Mouse (Mus musculus) R1 (cell line): Measurements from ENCODE around the gene Slc24a4.
"Not testable (repeated sequence)": the region's sequence is repeated elsewhere in the genome, so short reads cannot be mapped to it uniquely, and the experiment has no call there.

Experiments
- DNase-seq: peaks from one replicate; pipeline ENCODE4 v3.0.0-alpha.2; 2018; ENCODE audit warnings: low read depth, low spot score

Slc24a4 gene

DNA sequence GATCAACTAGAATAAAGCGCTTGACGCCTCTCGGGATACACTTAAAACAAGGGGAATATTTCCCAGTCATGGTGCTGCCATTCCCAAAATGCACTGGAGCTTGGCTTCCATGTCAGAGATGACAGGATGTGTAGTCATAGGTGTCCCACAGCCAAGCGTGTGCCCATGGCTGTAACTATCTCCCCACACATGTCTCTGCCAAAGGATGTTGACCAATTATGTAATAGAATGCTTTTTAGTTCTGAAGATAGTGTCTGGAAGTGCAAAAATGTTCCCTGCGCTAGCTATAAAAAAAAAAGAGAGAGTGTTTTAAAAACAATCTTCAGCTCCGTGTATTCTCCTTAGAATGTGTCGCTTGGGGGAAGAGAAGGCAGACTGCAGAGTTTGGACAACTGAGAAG is 36.1 kb downstream of the Slc24a4 start:
- no peak for DNase-seq

DNA sequence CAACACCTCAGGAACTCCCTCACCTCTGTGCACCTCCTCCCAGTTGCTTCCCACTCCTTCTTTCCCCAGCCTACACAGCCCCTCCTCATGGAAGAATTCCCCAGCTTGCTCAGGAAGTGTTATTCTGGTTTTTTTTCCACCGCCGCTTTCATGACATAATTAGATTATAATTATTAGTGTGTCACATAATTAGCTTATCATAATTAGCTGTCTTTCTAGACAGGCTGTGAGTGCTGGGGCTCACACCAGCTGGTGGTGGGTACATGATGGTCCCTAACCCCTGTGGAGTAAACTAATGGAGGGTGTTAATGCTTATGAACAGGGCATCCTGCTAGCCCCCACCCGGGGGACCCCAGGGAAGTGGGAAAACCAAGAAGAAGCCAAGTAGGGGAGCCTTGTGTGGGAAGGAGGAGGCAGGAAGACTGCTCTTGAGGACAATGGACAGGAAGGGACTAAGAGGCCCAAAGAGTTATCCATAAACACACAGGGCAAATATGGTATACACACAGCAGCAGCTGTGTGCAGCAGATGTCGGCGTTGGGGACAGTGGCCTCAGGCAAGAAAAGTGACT is 38.2 kb downstream of the Slc24a4 start:
- DNase-seq, result no peak

DNA sequence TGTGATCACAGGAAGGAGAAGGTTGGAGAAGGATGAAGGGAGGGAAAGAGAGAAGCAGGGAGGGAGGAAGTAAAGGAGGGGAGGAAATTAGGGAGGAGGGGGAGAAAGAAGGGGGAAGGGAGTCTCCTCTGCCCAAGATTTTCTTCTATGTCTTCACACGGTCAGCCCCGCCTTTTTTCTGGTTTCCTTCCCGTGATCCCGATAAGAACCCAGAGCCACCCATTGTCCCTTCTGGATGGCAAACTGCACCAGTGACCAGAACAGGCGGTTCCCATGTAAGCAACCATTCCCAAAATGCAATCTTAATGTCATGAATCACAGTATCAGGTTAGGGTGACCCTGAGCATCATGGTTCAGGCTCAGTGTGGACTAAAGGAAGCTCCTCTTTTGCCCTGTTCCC is 38.8 kb downstream of the Slc24a4 start:
- DNase-seq, result no peak

DNA sequence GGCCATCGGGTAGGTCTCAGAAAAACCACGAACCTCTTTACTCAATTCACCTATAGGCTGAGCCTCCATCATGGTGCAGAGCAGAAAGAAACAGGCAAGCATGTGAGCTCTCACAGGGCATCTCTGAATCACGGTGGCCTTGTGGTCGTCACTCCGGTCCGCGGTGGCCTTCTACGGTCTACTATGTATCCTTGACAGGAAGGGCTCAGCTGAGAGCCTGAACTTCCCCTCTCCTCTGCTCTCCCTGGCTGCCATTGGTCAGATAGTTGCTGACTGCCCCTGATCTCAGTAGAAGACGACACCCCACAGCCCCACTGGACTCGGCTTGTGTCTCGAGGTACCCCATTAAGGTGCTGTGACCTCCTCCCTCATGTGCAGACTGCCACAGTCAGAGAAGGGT is 44.2 kb downstream of the Slc24a4 start:
- no peak for DNase-seq

DNA sequence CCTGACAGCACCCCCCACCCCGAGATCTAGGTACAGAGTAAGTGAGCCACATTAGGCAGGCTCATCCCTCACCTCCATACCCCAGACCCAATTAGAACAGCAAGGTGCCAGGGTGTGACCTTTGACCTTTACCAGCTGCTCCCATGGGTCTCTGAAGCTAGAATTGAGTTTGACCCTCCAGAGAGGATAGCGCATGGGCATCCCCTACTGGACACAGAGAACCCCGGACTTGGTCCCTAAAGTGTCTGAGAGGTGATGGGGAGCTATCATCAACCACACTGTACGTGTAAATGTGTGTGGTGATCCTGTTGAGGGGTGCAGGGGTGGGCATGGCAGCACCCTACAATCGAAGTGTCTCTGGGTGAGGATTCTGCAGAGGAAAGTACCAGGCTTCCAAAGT is 44.8 kb downstream of the Slc24a4 start:
- DNase-seq, result no peak

DNA sequence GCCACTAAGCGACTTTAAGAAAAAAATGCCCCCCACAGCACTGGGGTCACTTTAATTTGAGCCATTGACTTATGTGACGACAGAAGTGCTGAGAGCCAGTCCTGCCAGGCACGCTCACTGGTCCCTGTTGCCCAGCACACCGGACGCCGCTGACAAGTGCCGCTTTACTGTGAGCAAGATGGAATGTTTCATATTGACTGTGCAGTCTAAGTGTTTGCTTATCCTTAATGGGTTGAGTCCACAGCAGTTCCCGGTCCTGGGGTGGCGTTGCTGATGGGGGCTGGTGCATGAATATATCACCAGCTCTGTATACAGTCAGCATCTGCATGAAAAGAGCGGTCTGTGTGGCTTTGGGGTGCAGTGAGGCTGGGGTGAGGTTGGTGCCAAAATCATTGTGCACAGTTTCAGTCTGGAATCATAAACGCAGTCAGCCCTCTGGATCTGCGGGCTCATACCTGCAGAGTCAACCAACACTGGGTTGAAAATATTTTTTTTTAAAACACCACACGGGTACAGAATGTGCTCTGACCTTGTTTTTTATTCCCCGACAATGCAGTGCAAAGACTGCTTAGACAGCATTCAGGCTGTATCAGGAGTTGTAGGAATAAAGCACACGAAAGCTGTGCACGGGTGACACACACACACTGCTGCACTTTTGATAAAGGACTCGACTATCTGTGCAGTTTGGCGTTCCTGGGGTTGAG is 52.0 kb downstream of the Slc24a4 start:
- no peak for DNase-seq

DNA sequence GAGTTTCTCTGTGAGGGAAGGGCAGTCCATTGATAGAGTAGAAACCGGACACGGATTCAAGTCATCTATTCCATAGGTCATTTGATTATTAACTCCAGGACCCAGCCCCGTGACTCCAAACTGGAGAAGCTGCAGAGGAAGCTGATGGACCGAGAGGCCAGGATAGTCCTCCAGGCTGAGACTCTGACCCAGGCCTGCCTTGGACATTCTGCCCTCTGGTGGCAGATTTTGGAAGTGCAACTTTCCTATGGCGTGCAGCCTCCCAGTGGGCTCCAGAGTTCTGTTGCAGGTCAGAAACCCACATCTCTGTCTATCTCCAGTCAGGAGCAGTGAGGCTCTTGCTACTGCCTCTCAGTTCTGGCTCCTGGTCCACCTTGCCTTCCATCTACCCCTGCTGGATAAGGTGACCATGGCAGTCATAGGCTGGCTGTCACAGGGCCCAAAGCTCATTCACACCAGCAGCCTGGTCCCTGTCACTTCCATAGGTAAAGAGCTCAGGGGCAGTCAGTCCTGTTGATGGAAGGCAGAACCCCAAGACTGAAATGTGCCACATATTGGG is 53.3 kb downstream of the Slc24a4 start:
- peak; percentile 53 for DNase-seq

DNA sequence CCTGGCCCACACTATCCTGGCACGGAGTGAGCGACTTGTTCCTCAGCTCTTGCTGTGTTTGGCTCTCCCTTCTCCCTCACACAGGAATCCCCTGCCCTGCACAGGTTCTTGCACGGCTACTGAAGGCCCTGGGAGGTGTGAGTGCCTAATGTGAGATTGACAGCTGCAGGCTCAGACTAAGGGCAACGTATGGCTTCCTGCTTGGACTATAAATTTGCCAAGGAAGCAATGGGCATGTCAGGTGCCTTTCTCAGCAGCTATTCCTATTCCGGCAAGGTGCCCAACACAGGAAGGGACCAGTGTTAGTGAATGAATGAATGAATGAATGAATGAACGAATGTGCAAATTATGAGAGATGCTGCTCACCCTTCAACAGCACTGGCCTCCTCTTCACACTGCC is 54.1 kb downstream of the Slc24a4 start:
- no peak for DNase-seq

DNA sequence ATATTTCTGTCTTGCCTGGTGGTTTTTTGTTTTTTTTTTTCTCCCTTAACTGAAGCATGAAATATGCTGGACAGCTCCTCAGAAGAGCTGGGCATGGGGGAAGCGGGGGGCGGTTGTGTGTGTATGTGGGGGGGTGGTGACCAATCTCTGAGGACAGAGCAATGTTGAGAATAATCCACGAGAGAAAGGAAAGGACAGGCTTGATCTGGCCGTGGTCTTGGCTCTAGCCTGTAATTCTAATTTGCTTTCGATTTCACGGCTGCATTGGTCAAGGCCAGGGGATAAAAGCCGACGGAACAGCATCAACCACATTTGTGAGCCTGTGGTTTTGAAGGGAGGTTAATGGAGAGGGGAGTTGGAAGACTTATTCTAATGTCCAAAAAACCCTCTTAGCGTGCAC is 54.7 kb downstream of the Slc24a4 start:
- DNase-seq, result no peak

DNA sequence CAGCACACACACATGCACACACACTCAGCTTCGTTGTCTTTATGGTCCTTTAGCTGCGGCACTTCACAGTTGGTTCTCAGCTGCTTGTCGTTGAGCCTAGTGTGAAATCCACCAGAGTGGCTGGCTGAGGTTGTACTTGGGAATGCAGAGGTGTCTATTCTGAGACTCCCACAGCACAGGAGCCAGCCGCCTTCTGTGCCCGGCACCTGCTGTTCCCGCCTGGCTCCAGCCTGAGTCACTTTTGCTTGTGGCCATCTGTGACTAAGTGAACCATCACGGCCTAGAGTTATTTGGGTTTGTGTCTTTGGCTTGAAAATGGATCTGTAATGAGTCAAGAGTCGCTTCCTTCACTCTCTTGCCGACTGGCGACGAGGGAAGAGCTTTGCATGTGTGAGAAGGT is 62.3 kb downstream of the Slc24a4 start:
- no peak for DNase-seq

DNA sequence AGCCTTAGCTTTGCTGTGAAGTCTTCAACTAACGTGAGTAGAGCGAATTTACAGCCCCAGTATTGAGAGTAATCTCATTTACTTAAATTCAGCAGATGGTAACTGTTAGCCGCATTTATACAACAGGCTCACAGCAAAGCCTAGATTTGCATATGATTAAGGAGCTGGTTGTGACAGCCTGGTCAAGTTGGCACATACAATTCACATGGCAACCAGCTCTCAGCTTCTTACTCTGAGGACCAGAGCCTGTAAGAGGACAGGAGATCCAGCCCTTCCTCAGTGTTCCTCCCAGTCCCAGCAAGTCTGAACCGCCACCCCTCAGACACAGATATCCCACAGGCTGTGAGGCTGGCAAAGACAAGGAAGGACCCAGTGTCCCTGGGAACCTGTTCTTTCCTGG is 73.0 kb downstream of the Slc24a4 start:
- DNase-seq, result no peak

DNA sequence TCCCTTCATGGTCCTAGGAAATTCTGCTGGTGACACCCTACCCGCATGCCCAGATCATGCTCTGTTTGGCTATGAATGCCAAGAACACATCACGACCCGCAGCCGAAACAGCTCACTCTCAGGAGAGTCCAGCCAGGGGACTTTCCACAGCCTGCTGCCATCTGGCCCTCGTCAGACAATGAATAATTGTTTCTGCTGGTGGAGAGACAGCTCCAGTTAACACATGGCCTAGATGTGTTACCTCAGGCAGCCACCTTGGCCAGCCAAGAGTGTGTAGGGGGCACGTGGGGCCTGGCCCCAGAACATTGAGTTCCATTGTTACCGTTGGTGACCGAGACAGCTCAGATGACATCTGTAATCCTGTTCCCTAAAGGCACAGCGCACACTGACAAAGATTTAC is 74.4 kb downstream of the Slc24a4 start:
- DNase-seq, result no peak

DNA sequence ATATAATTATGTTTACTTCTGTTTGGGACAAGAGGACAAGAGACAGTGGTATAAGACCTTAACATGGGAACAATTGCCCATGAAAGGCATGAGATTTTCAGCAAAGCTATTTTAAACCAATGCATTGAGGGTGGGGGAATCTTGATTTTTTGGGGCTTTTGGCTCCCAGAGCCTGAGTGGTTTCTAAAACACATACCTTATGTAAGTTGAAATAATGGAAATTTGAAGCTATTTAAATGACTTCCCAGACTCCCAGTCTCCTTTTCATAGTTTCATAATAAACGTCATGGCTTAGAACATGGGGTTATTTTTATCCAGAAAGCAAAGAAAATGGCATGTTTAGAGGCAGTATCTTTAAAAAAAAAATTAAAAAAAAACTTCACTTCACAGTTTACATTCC is 77.9 kb downstream of the Slc24a4 start:
- DNase-seq, result no peak

DNA sequence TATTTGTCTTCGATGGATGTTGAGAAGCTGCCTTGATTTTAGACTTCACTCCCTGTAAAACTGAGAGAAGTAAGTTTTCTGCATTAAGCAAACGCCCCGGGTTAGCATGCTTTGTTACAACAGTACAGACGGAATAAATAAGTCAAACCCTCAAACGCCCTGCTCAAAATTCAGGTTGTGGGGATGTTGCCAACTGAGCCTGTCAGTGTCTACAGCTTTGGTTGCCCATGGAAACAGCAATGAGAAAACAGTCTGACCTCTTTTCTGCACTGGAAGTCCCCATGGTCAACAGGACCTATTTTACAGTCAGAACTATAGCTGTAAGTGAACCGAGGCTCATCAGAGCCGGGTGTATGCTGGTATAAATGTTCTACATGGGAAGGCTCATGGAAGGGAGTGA is 78.7 kb downstream of the Slc24a4 start:
- DNase-seq, result no peak

DNA sequence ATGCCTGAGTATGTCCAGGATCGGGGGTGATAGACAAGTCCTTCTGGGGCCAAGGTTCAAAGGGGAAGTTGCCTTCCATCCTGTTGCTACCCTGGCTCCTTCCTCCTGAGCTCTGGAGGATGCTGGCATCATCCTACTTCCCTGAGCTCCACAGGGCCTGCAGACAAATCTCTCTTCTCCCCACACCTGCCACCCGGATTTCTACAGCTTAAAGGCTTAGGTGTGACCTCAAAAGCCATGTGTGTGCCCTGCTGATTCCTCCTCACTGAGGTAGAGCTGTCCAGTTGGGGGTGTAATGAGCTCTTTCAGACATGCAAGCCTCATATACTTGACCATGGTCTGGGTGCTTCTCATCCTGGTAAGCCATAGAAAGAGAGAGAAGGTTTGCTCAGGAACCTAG is 82.3 kb downstream of the Slc24a4 start:
- DNase-seq, result no peak

DNA sequence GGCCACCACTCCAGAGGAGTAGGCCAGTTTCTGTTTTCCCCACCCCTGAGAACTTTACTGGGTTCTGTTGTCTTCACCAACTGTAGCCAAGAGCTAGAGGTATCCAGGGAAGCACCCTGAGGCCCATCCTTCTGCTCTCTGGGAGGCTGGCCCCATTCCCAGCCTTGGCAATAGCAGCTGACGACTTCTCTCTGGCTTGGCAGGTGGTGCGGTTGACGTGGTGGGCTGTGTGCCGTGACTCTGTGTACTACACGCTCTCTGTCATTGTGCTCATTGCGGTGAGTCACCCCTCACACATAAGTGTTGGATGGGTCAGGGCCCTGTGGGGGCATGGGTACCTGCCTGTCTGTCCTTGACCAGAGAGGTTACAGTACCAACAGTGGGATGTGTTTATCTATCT is 94.9 kb downstream of the Slc24a4 start:
- DNase-seq, result no peak

DNA sequence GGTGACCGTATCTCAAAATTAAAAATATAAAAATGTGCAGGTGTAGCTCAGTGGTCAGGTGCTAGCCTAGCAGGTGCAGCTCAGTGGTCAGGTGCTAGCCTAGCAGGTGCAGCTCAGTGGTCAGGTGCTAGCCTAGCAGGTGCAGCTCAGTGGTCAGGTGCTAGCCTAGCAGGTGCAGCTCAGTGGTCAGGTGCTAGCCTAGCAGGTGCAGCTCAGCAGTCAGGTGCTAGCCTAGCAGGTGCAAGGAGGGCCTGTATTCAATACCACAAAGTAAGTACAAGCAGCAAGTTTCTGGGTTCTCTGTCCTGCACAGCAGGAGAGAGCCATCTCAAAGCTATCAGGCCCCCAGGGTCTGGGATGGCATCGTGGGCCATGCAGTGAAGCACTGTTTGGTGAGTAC is 95.6 kb downstream of the Slc24a4 start:
- not testable (repeated sequence) for DNase-seq

DNA sequence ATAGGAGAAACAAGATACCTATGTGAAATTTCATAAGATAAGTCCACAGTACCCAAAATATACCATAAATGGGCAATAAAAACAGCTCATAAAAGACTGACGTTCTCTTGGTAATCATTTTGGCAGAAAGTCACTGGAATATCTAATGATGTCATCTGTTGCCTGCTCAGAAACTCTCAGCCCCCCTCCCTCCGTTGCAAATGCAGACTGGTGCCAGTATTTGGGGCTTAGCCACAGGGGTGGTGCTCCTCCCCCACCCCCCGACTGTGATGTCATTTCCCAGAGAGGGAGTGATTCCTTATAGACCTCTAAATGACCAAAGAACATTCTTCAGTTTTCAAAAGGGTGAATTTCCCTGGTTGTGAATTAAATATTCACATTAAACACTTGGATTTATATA is 96.6 kb downstream of the Slc24a4 start:
- no peak for DNase-seq

DNA sequence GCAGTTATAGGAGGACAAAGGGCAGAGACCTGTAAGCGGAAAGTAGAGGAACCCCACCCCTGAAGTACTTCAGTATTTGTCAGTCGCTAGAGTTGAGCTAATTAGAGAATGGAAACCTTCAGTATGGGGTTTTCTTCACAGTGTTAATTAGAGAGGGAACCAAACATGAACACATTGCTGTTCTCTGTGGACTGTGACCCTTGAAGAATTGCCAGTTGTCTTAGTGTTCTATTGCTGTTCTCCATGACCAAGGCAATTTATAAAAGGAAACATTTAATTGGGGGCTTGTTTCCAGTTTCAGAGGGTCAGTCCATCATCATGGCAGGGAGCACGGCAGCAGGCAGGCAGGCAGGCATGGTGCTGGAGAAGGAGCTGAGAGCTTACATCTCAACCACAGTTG is 107.0 kb downstream of the Slc24a4 start:
- DNase-seq, result no peak

DNA sequence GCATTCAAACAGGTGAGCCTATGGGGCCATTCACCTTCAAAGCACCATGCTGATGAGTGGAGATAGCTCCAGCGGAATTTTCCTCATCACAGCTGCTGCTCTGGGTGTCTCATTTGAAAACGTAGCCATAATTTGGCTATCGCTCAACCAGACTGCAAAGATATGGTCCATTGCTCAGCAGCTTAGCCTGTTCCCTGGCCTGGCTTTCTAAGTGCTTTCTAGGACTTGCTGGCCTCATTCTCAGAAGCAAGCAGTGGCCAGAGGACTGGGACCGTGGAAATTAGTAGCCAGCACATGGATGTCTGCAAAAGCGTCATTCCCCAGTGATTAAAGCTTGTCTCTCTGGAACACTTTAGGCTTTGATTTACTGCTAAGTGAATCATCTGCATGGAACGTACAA is 107.8 kb downstream of the Slc24a4 start:
- DNase-seq, result no peak

DNA sequence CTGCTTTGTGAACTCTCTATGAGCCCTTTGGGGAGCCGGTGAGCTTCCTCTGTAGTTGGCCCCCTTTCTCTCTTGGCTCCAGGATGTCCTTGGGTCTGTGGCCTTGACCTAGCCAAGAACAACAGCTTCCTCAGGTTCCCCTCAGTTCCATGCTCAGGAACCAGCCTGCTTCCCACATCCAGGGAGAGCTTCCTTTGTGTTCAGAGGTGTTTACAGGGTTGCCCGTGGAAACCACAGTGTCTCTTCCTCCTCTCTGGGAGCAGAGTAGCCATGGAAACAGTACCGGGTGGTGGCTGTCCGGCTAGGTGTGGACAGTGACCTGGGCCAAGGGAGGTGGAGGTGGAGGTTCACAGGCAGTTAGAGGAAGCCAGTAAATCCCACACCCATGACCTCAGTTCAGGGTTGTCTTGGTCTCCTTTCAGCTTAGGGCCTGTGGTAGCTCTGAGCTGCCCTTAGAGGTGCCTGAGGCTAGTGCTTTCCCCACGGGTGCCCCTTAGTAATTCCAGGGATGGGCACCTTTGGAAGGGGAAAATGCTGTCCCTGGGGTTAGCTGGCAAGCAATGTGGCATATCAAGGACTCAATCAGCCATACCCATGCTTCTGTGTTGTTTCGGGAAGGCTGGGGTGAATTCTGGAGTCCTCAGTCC is 113.7 kb downstream of the Slc24a4 start:
- peak; percentile 84 for DNase-seq

DNA sequence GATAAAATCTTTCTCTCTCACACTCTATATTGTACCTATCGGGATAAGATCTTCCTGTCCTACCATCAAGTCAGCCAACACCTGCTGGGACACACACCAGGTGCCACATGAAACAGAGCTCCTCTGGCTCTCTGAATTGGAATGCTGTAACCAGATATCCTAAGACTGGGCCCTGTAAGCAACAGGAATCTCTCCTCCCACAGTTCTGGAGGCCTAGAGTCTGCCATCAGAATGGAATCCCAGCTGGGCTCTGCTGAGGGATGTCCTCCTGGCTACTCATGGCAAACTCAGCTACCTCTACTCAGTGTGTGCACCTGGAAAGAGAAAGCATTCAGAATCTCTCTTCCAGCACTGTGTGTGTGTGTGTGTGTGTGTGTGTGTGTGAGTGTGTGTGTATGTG is 115.4 kb downstream of the Slc24a4 start:
- peak; percentile 25 for DNase-seq

DNA sequence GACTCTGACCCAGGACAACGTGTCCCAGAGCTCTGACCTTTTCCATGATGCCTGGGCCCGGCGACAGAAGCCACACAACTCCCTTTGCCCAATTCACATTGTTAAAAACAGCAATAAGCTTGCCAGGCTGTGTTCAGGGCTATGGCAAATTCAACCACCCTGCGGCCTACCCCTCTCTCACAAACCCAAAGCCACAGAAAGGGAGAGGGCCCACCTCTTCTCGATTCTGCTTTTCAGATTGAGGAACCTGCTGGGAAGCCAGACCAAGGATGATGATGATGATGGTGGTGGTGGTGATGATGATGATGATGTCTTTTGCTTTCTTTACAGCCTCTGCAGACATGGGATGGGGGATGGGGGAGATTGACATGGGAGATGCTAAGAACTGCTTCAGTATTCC is 117.7 kb downstream of the Slc24a4 start:
- no peak for DNase-seq
